Mouse (Mus musculus) T-helper 2 cell (primary cell): Measurements from ENCODE around the gene Ppt1.
"Not testable (repeated sequence)": the region's sequence is repeated elsewhere in the genome, so short reads cannot be mapped to it uniquely, and the experiment has no call there.

Source experiments
- in situ Hi-C: fragments of 300-600 bp; cut with MboI, MseI; formaldehyde crosslinking; loops from one replicate; pipeline ENCODE4 v1.15.1; 2025; ENCODE audit warnings: high pct_unique_total_duplicates

The Ppt1 gene

GRCm38 (mm10) chr4:122835530-122836402 lies at the start of gene Ppt1:
Gene Ppt1, plus strand, starts transcription at chr4:122836242.
- in situ Hi-C loops: loop anchor here (25.0 kb wide), 1 partner anchor 1077 kb away; the partner anchor contains the start of genes 4930535I16Rik, Mycbp and Rragc

DNA sequence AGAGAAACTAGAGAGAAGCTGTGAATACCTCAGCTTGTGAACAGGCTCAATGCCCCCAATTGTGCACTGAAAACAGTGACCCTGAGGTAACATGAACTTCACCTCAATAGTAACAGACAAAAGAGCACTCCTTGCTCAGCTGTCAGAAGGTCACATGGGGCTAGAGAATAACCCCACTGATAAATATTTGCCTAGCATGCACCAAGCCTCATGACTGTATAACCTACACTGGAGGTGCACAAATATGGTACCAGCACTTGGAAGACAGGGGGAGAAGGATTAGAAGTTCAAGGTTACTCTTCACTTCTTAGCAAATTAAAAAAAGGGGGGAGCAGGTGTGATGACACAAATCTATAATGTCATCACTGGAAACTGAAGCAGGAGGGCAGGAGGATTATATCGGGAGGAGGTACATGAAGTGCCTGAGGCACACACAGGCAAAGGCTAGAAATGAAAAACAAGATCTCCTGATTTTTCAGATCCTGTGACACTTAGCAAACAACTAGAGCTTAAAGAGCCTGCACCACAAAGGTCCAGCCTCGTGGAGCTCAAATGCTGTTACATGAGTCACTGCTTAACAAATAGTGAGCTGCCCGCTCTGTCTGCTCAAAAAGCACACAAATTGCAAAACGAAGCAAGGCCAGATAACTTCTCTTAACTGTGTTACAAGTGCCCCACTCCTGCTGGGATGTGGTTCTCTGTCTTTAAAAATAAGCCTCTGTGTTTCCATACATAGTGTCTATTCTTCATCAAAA lies 46.5 kb upstream of the Ppt1 start:
- in situ Hi-C loops: no loop called here

GRCm38 (mm10) chr4:122808108-122808507 lies 27.9 kb upstream of the Ppt1 start:
- in situ Hi-C loops: loop anchor here (5.0 kb wide), 1 partner anchor 59 kb away; no protein-coding TSS in a partner anchor

GRCm38 (mm10) chr4:122811180-122811579 lies 24.9 kb upstream of the Ppt1 start:
- in situ Hi-C loops: no loop called here

DNA sequence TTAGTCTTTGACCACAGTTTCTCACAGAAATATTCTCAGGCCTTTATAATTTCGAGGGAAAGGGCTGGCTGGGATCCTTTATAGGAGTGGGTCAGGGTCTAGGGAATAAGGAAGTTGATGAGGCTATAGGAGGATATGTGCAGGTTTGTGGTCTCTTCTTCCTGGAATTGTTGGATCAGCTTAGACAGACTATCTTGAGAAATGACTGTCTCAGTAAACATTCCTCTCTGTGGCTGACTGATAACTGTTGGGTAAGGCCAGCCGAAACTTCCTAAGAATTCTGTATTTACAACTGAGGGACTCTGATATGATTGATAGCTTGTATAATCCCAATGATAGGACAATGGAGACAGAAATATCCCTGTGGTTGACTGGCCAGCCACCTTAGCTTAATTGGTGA lies 24.2 kb upstream of the Ppt1 start:
- in situ Hi-C loops: no loop called here

GRCm38 (mm10) chr4:122816202-122816601 lies 19.8 kb upstream of the Ppt1 start:
- in situ Hi-C loops: no loop called here

DNA sequence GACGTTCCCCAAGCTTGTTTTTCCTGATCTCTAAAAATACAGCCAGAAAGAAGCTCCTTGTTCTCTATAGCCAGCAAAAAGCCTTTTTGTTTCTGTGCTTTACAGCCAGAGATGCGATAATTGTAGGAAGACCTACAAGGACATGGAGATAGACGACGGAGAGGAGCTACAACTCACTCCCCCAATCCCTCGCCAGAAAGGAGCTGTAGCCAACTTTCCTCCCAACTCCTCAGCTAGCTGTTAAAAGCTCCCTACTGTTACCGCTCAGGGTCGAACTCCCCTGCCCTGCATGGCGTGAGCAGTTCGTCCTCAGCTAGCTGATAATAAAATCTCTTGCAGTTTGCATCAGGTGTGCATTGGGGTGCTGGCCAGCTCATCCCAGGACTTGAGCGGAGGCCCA lies 15.1 kb upstream of the Ppt1 start:
- in situ Hi-C loops: not testable (repeated sequence)

DNA sequence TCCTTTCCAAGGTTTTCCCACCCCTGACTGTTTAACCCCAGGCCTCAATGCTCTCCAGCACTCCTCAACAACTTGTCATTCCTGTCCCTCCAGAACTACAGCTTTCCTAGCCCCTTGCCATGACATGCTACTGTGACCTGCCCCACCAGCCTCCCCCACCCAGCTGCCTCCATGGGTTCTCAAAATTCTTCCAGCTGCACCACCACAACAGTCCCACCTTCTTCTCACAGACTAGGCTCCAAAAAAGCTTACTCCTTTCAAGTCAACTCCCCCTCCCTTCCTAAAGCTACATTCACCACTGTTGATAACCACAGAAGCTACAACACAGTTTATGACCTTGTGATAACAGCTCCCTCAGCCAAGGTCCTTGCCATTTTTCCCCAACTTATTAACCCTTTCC lies 8.4 kb upstream of the Ppt1 start:
- in situ Hi-C loops: loop anchor here (25.0 kb wide), 1 partner anchor 1085 kb away; the partner anchor contains the start of genes 4930535I16Rik, Mycbp and Rragc

GRCm38 (mm10) chr4:122829339-122829738 lies 6.7 kb upstream of the Ppt1 start:
- in situ Hi-C loops: loop anchor here (25.0 kb wide), 1 partner anchor 1083 kb away; the partner anchor contains the start of genes 4930535I16Rik, Mycbp and Rragc

DNA sequence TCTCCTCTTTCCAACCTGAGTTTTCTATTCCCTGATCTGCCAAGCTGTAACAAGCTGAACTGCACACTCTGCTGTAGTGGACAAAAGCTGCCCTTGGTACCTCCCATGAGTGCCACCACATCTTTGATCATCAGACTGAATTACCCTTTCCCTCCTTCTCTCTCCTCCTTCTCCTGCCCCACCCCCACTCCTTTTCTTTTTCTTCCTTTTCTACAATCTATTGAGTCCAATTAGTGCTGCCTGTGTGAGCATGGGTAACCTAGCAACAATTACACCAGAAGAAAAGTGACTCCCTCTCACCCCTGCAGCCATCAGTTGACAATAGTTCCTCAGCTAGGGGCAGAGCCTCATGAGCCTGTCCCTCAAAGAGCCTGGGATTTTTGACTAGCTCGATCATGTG lies 4.2 kb upstream of the Ppt1 start:
- in situ Hi-C loops: loop anchor here (25.0 kb wide), 1 partner anchor 1080 kb away; the partner anchor contains the start of genes 4930535I16Rik, Mycbp and Rragc

DNA sequence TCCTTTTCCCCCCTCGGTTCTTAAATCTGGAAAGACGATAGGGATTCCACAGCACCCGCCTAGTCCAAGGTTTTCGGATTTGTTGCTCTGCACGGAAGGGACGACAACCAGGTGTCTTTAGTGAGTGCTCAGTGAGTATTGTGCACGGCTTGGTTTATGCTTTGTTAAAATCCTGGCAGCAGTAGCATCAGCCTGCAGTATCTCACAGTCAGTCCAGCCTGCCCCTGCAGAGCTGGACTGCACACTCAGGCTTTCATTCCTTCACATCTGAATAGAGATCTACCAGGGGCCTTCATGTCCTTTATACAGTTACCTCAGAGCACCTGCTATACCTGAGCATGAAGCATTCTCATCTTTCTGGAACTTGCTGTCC lies 347 bp downstream of the Ppt1 start:
- in situ Hi-C loops: loop anchor here (25.0 kb wide), 1 partner anchor 1076 kb away; the partner anchor contains the start of genes 4930535I16Rik, Mycbp and Rragc

DNA sequence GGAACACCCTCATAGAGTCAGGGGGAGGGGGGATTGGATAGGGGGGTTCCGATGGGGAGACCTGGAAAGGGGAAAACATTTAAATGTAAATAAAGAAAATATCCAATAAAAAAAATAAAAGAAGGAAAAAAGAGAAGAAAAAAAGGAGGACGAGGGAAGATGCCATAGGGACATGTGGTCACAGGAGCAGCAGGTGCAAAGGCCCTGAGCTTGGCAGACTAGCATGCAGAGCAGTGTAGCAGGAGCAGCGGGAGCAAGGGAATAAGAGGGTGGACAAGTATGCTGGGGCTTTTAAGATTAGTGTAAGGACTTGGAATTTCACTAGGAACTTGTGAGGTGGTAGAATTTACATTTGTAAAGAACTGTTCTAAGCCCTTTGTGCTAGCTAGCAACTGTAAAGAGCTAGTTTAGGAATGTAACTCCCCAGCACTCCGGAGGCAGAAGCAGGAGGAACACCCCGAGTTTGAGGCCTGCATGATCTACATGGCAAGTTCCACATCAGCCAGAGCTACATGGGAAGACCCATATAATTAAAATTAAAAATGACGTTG lies 1.2 kb downstream of the Ppt1 start:
- in situ Hi-C loops: loop anchor here (25.0 kb wide), 1 partner anchor 1075 kb away; the partner anchor contains the start of genes 4930535I16Rik, Mycbp and Rragc

- in situ Hi-C loops: loop anchor here (25.0 kb wide), 1 partner anchor 1074 kb away; the partner anchor contains the start of genes 4930535I16Rik, Mycbp and Rragc
Measured at GRCm38 (mm10) chr4:122837994-122838393, 2.0 kb downstream of the Ppt1 start.

DNA sequence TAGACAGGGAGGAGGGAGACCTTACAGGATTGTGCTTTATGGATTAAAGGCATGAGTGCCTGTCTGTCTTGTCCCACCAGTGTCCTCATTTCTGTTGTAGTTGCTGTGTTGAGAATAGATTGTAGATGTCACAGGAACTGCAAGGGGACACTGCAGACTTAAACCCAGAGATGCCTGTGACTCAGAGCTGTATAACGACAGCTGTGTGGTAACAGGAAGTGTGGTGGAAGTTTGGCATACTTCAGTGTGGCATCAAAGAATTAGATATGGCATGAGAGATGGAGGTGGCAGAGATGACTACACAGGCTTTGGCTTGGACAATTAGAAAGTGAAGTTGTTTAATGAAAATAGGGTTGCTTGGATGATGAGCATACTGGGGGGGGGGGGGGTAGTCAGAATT lies 2.4 kb downstream of the Ppt1 start:
- in situ Hi-C loops: loop anchor here (25.0 kb wide), 1 partner anchor 1074 kb away; the partner anchor contains the start of genes 4930535I16Rik, Mycbp and Rragc

DNA sequence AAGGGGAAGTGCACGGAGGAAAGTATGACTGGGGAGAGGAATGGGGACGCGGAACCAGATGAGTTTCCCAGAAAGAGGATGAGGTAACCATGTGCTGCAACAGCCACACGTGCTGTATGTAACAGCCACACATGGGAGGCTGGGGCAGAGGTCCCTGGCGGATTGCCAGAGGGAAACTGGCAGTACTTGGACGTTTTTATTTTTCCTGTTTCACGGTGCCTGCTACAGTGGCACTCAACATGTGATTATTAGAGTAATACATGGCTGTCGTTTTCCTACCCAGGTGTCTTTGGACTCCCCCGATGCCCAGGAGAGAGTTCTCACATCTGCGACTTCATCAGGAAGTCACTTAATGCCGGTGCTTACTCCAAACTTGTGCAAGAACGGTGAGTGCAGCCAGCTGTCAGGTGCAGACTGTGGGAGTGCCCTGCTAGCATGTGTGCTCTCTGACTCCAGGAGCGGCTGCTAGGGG lies 12.1 kb downstream of the Ppt1 start:
- in situ Hi-C loops: loop anchor here (25.0 kb wide), 1 partner anchor 1064 kb away; the partner anchor contains the start of genes 4930535I16Rik, Mycbp and Rragc

DNA sequence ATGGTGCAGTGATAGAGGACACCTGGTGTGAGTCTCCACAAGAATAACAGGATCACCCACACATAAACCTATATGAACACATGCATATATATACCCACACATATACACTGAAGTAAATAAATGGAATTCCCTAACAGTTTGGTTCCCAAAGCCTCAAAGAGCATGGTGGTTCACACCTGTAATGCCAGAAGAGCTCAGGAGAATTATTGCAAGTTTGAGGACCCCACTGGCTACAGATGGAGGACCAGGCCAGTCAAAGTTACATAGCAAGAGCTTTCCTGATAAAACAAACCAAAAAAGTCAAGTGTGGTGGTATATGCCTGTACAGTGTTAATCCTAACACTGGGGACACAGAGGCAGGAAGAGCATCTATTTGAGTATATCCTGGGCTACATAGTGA lies 15.5 kb downstream of the Ppt1 start:
- in situ Hi-C loops: no loop called here

DNA sequence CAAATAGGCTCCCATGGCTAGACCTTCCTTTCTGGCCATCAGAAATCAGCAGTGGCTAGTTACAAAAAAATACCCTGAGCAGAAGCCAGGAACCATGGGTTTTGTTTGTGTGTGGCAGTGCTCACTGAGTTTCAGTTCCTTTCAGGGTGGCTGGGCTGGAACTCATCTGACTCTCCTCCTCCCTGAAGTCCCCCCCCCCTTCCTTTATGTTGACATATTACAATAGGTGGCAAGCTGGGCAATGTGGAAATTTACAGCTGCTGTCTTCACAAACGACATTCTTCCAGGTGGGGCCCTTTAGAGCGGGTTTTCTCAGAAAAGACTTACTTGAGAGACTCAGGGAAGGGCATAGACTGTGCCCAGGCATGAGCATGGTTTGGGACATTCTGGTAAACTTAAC lies 17.6 kb downstream of the Ppt1 start:
- in situ Hi-C loops: no loop called here

- in situ Hi-C loops: no loop called here
Measured at GRCm38 (mm10) chr4:122854770-122855169, 18.7 kb downstream of the Ppt1 start.

GRCm38 (mm10) chr4:122857909-122858308 lies 21.9 kb downstream of the Ppt1 start:
- in situ Hi-C loops: no loop called here

- in situ Hi-C loops: no loop called here
Measured at GRCm38 (mm10) chr4:122859096-122859674, 23.1 kb downstream of the Ppt1 start.

GRCm38 (mm10) chr4:122861836-122862235 lies 25.8 kb downstream of the Ppt1 start:
- in situ Hi-C loops: no loop called here
